7 mouse cellular contexts compared by ENCODE assay signal in the genomic region with DNA sequence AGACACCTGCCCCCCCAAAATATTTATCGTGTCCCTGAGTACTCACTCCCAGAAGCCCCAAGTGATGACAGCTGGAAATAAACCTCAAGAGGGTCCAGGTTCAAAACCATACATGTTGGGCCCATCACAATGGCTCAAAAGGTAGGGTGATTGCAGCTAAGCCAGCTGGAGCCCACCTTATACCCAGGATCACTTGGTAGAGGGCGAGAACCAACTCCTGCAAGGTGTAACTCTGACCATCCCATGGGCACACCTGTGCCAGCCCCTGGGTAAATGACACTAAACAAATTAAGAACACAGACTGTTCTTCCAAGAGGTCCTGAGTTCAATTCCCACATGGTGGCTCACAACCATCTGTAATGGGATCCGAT. TPM values are rescaled to one million over a fixed set of nuclear protein-coding genes. Genes with fewer than 3 reads are reported as not detected.
A peak's percentile ranks its signal among the peaks of the same experiment; 100 is the strongest.
DNase-seq lines count a peak whose midpoint lies in the region; ATAC-seq and TF ChIP-seq lines count a peak whose summit lies in the region.

No protein-coding gene starts in this region.

- H3K9me3 ChIP-seq in lung, embryonic 16.5 days (ENCODE audit: control insufficient read depth, low read length): no peaks in the 10 kb centered on the region
- no peaks in the 10 kb centered on the region for H3K9me3 ChIP-seq in forebrain, embryonic 11.5 days (ENCODE audit: control insufficient read depth, low read length)
- no peaks in the 10 kb centered on the region for H3K9me3 ChIP-seq in limb, embryonic 12.5 days

- H3K27me3 ChIP-seq in lung, embryonic 16.5 days (ENCODE audit: control insufficient read depth, insufficient read depth, low read depth, low read length): no peaks in the 10 kb centered on the region
- no peaks in the 10 kb centered on the region for H3K27me3 ChIP-seq in forebrain, embryonic 11.5 days (ENCODE audit: control insufficient read depth, insufficient read depth, low read length)
- H3K27me3 ChIP-seq in limb, embryonic 12.5 days: no peaks in the 10 kb centered on the region
- H3K27me3 ChIP-seq in small intestine, adult 2 months (ENCODE audit: control insufficient read depth, insufficient read depth, low read length): no peaks in the 10 kb centered on the region

- no peak for ATAC-seq in lung, embryonic 16.5 days (ENCODE audit: low read depth)
- no peak; the same call in 1 of the 2 replicates for ATAC-seq in forebrain, embryonic 11.5 days (replicated peaks; ENCODE audit: low FRiP score)
- ATAC-seq in limb, embryonic 12.5 days (ENCODE audit: insufficient number of reproducible peaks, insufficient read depth, low FRiP score, low TSS enrichment, low read depth): 0 out of 2 replicates have a peak, but pooled peaks have one; percentile 0

- peak overlapping the region; percentile 66 for H3K9ac ChIP-seq in lung, embryonic 16.5 days (ENCODE audit: low read length)
- peak overlapping the region; percentile 64 for H3K9ac ChIP-seq in forebrain, embryonic 11.5 days (ENCODE audit: low read length)
- peak overlapping the region; percentile 55 for H3K9ac ChIP-seq in limb, embryonic 12.5 days (replicated peaks)

- peak overlapping the region; percentile 78 for H3K27ac ChIP-seq in lung, embryonic 16.5 days (ENCODE audit: low read length)
- H3K27ac ChIP-seq in forebrain, embryonic 11.5 days (ENCODE audit: low read depth, low read length): peak overlapping the region; percentile 75
- peak overlapping the region; percentile 73 for H3K27ac ChIP-seq in limb, embryonic 12.5 days
- peak overlapping the region; percentile 18; the same call in 1 of the 2 replicates for H3K27ac ChIP-seq in small intestine, adult 2 months (ENCODE audit: insufficient read depth, low read depth, low read length)

- WGBS in lung, embryonic 16.5 days: 60% methylated on average over 3 of the region's 3 CpGs
- WGBS in forebrain, embryonic 11.5 days: 55% methylated on average over 3 of the region's 3 CpGs
- WGBS in limb, embryonic 12.5 days: 61% methylated on average over 3 of the region's 3 CpGs
- 55% methylated on average over 3 of the region's 3 CpGs for WGBS in small intestine, adult 2 months

- no peak for TF ChIP-seq CTCF in small intestine, adult 2 months (IDR thresholded peaks at IDR 0.05; ENCODE audit: extremely low read depth, insufficient read length, insufficient replicate concordance, low read depth, low read length)

- no peak for DNase-seq in lung, postnatal 25 days (ENCODE audit: low spot score)
- no peak for DNase-seq in forebrain, embryonic 11.5 days (ENCODE audit: low spot score)
- no peak for DNase-seq in testis, postnatal 14 days (ENCODE audit: low spot score)
- DNase-seq in ovary, postnatal 36 days (ENCODE audit: low spot score): no peak

- no peak for TF ChIP-seq POLR2A in small intestine, adult 2 months (IDR thresholded peaks at IDR 0.05; ENCODE audit: low read depth, low read length)

- H3K4me1 ChIP-seq in lung, embryonic 16.5 days (replicated peaks; ENCODE audit: control insufficient read depth, insufficient read depth, low read length): peaks cover 25% of the 10 kb centered on the region
- peaks cover 17% of the 10 kb centered on the region for H3K4me1 ChIP-seq in forebrain, embryonic 11.5 days (replicated peaks; ENCODE audit: control insufficient read depth, insufficient read depth, low read length)
- peaks cover 25% of the 10 kb centered on the region for H3K4me1 ChIP-seq in limb, embryonic 12.5 days (replicated peaks)
- H3K4me1 ChIP-seq in small intestine, adult 2 months (ENCODE audit: control insufficient read depth, insufficient read depth, insufficient read length, low read length): peaks cover 21% of the 10 kb centered on the region; the same call in 1 of the 2 replicates

- H3K4me3 ChIP-seq in lung, embryonic 16.5 days (ENCODE audit: low read length): peak overlapping the region; percentile 51
- peak overlapping the region; percentile 89 for H3K4me3 ChIP-seq in forebrain, embryonic 11.5 days (ENCODE audit: low read depth, low read length)
- H3K4me3 ChIP-seq in limb, embryonic 12.5 days (replicated peaks): peak overlapping the region; percentile 84
- H3K4me3 ChIP-seq in small intestine, adult 2 months (ENCODE audit: low read depth, low read length): peak overlapping the region; percentile 80

- H3K36me3 ChIP-seq in lung, embryonic 16.5 days (ENCODE audit: control insufficient read depth, insufficient read depth, low read length): peaks cover 9% of the 10 kb centered on the region
- H3K36me3 ChIP-seq in forebrain, embryonic 11.5 days (ENCODE audit: control insufficient read depth, insufficient read depth, low read length): peaks cover 5% of the 10 kb centered on the region; the same call in 1 of the 2 replicates
- peaks cover 23% of the 10 kb centered on the region for H3K36me3 ChIP-seq in limb, embryonic 12.5 days
- 0 out of 2 replicates have a peak, but pooled peaks cover 2% of the 10 kb centered on the region for H3K36me3 ChIP-seq in small intestine, adult 2 months (ENCODE audit: control insufficient read depth, insufficient read depth, low read length)

- peak overlapping the region; percentile 49 for H3K4me2 ChIP-seq in lung, embryonic 16.5 days (ENCODE audit: low read depth, low read length)
- peak overlapping the region; percentile 65 for H3K4me2 ChIP-seq in forebrain, embryonic 11.5 days (ENCODE audit: low read depth, low read length, severe bottlenecking)
- peak overlapping the region; percentile 90 for H3K4me2 ChIP-seq in limb, embryonic 12.5 days

RNA-seq across cellular contexts. Expression of gene Fzr1, which starts 0.9 kb away (rescaled TPM):
- polyA plus RNA-seq in lung, embryonic 16.5 days (2015; fragmentation: Nextera tagmentation; extraction: Ambion mirVana): 95.4 and 105 TPM in 2 replicates
- 132 and 144 TPM in 2 replicates for polyA plus RNA-seq in forebrain, embryonic 11.5 days (2014; fragmentation: Nextera tagmentation; extraction: Ambion mirVana)
- polyA plus RNA-seq in limb, embryonic 12.5 days (2016; fragmentation: Nextera tagmentation; extraction: Ambion mirVana): 136 and 137 TPM in 2 replicates
- 70.5 and 132 TPM in 2 replicates for polyA plus RNA-seq in small intestine, adult 2 months (2012; rRNA removed)

RNA-seq across cellular contexts. Expression of gene Dohh, which starts 5.1 kb away (rescaled TPM):
- polyA plus RNA-seq in lung, embryonic 16.5 days (2015; fragmentation: Nextera tagmentation; extraction: Ambion mirVana): 71.4 and 73.1 TPM in 2 replicates
- polyA plus RNA-seq in forebrain, embryonic 11.5 days (2014; fragmentation: Nextera tagmentation; extraction: Ambion mirVana): 61.0 and 66.3 TPM in 2 replicates
- polyA plus RNA-seq in limb, embryonic 12.5 days (2016; fragmentation: Nextera tagmentation; extraction: Ambion mirVana): 71.9 and 74.6 TPM in 2 replicates
- 86.8 and 113 TPM in 2 replicates for polyA plus RNA-seq in small intestine, adult 2 months (2012; rRNA removed)

RNA-seq across cellular contexts. Expression of gene Gm48551, which starts 5.1 kb away (rescaled TPM):
- polyA plus RNA-seq in lung, embryonic 16.5 days (2015; fragmentation: Nextera tagmentation; extraction: Ambion mirVana): 3.0 and 3.1 TPM in 2 replicates
- polyA plus RNA-seq in forebrain, embryonic 11.5 days (2014; fragmentation: Nextera tagmentation; extraction: Ambion mirVana): 3.0 and 3.5 TPM in 2 replicates
- 3.3 and 3.8 TPM in 2 replicates for polyA plus RNA-seq in limb, embryonic 12.5 days (2016; fragmentation: Nextera tagmentation; extraction: Ambion mirVana)
- 1.8 and 4.8 TPM in 2 replicates for polyA plus RNA-seq in small intestine, adult 2 months (2012; rRNA removed)

RNA-seq across cellular contexts. Expression of gene Gm48552, which starts 9.6 kb away (rescaled TPM):
- 1.2 and 1.7 TPM in 2 replicates for polyA plus RNA-seq in lung, embryonic 16.5 days (2015; fragmentation: Nextera tagmentation; extraction: Ambion mirVana)
- polyA plus RNA-seq in forebrain, embryonic 11.5 days (2014; fragmentation: Nextera tagmentation; extraction: Ambion mirVana): 1.1 and 3.0 TPM in 2 replicates
- polyA plus RNA-seq in limb, embryonic 12.5 days (2016; fragmentation: Nextera tagmentation; extraction: Ambion mirVana): 1.1 and 3.1 TPM in 2 replicates
- polyA plus RNA-seq in small intestine, adult 2 months (2012; rRNA removed): 2.9 and 5.0 TPM in 2 replicates

RNA-seq across cellular contexts. Expression of gene 4930404N11Rik, which starts 13.6 kb away (rescaled TPM):
- 2.0 and 2.2 TPM in 2 replicates for polyA plus RNA-seq in lung, embryonic 16.5 days (2015; fragmentation: Nextera tagmentation; extraction: Ambion mirVana)
- 0.15 and 0.40 TPM in 2 replicates for polyA plus RNA-seq in forebrain, embryonic 11.5 days (2014; fragmentation: Nextera tagmentation; extraction: Ambion mirVana)
- polyA plus RNA-seq in limb, embryonic 12.5 days (2016; fragmentation: Nextera tagmentation; extraction: Ambion mirVana): 0.76 and 0.79 TPM in 2 replicates
- 7.4 and 20.5 TPM in 2 replicates for polyA plus RNA-seq in small intestine, adult 2 months (2012; rRNA removed)

Comparison
In these comparisons a context has a peak if more than half of its experiments do, and no peak if none do; other contexts are left out.
1. H3K27ac ChIP-seq: peak in every context shown above with its lines; median percentile 78 in lung, embryonic 16.5 days; 75 in forebrain, embryonic 11.5 days; 73 in limb, embryonic 12.5 days; 18 in small intestine, adult 2 months.